Mouse (Mus musculus): ENCODE data around the gene Efcab9.

- TF ChIP-seq POLR2A (IDR thresholded peaks at IDR 0.05; ENCODE audit: borderline replicate concordance, control insufficient read depth, low read depth, low read length): no peak
- no peak for TF ChIP-seq CTCF (IDR thresholded peaks at IDR 0.05; ENCODE audit: control insufficient read depth, insufficient read depth, low read length)
Measured at GRCm38 (mm10) chr11:32538846-32539245, 7.0 kb upstream of the Efcab9 start.
